15 mouse cellular contexts compared by ENCODE assay signal in the genomic region with DNA sequence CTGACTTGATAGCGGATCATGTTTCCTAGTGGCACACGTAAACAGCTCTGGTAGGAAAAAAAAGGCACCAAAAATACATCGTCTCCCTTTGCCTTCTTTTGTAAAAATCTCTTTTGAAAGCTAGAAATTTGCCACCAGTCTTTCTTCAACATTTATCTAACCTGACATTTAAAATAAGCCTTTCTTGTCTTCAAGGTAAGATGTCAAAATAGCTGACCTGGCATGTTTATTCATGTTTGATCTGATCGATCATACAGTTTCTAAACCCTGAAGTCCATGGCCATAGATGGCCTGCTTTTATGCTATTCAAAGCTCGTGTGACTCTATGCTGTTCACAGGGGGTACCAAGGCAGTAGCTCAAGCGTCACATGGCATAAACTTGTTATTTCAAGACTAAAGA.
"Had no signal": no experiment of that assay in that cellular context is flagged by ENCODE, and none has a peak within 500 bp of the region (broad histone marks: within the 10 kb centered on the region; RNA-seq: fewer than 3 reads in every experiment).

No protein-coding gene starts in this region.

- H3K4me2 ChIP-seq: neural tube, embryonic 13.5 days; neural tube, embryonic 15.5 days; stomach, embryonic 15.5 days had no signal

- H3K4me1 ChIP-seq: stomach, embryonic 15.5 days had no signal

- H3K4me3 ChIP-seq: neural tube, embryonic 13.5 days; neural tube, embryonic 15.5 days; stomach, embryonic 15.5 days had no signal

- DNase-seq: right cerebral cortex, adult 18-20 months; right cerebral cortex, postnatal 14 days; right cerebral cortex, postnatal 25 days; right cerebral cortex, postnatal 4 days; spleen, adult 18-20 months; thymus, adult 18-20 months; thymus, adult 2 months; thymus, postnatal 14 days; thymus, postnatal 25 days; thymus, postnatal 36 days; thymus, postnatal 4 days had no signal

- H3K27ac ChIP-seq: neural tube, embryonic 13.5 days; neural tube, embryonic 15.5 days; stomach, embryonic 15.5 days; stomach, postnatal 0 days had no signal

- H3K27me3 ChIP-seq: neural tube, embryonic 13.5 days; neural tube, embryonic 15.5 days; stomach, embryonic 15.5 days had no signal

- H3K9ac ChIP-seq: neural tube, embryonic 13.5 days; neural tube, embryonic 15.5 days; stomach, embryonic 15.5 days had no signal

- H3K9me3 ChIP-seq: neural tube, embryonic 13.5 days; neural tube, embryonic 15.5 days; stomach, embryonic 15.5 days had no signal

- H3K36me3 ChIP-seq: neural tube, embryonic 13.5 days; neural tube, embryonic 15.5 days; stomach, embryonic 15.5 days had no signal
